Mouse (Mus musculus): ENCODE results near the gene Rpl36.

The Rpl36 gene

GRCm38 (mm10) chr17:56613236-56613844 is at the start of gene Rpl36:
Gene Rpl36 (plus strand): TSS chr17:56613416.
- peak; percentile 96 for DNase-seq (ENCODE audit: low spot score)

GRCm38 (mm10) chr17:56566293-56566692 is 46.9 kb upstream of the Rpl36 start:
- no peak for DNase-seq (ENCODE audit: low spot score)

GRCm38 (mm10) chr17:56566918-56567317 is 46.3 kb upstream of the Rpl36 start:
- DNase-seq (ENCODE audit: low spot score): no peak

GRCm38 (mm10) chr17:56567370-56567769 is 45.8 kb upstream of the Rpl36 start:
- no peak for DNase-seq (ENCODE audit: low spot score)

- DNase-seq (ENCODE audit: low spot score): no peak
These were observed 42.9 kb upstream of the Rpl36 start for GRCm38 (mm10) chr17:56570287-56570686.

GRCm38 (mm10) chr17:56572154-56572553 is 41.1 kb upstream of the Rpl36 start:
- no peak for DNase-seq (ENCODE audit: low spot score)

- DNase-seq (ENCODE audit: low spot score): no peak
These were observed 40.3 kb upstream of the Rpl36 start for GRCm38 (mm10) chr17:56572939-56573338.

- DNase-seq (ENCODE audit: low spot score): no peak
These were observed 30.1 kb upstream of the Rpl36 start for GRCm38 (mm10) chr17:56583071-56583470.

GRCm38 (mm10) chr17:56583611-56584256 is 29.5 kb upstream of the Rpl36 start:
- DNase-seq (ENCODE audit: low spot score): peak; percentile 80

GRCm38 (mm10) chr17:56584257-56585130 is 28.7 kb upstream of the Rpl36 start, which contains the start of the genes Safb2 and Safb:
Gene Safb2 (minus strand): TSS chr17:56584585.
Gene Safb (plus strand): TSS chr17:56584825.
- DNase-seq (ENCODE audit: low spot score): peak; percentile 99

- peak; percentile 48 for DNase-seq (ENCODE audit: low spot score)
These were observed 27.9 kb upstream of the Rpl36 start for GRCm38 (mm10) chr17:56585171-56585821.

GRCm38 (mm10) chr17:56587773-56588172 is 25.4 kb upstream of the Rpl36 start:
- DNase-seq (ENCODE audit: low spot score): no peak

- no peak for DNase-seq (ENCODE audit: low spot score)
These were observed 24.3 kb upstream of the Rpl36 start for GRCm38 (mm10) chr17:56588921-56589320.

- no peak for DNase-seq (ENCODE audit: low spot score)
These were observed 20.7 kb upstream of the Rpl36 start for GRCm38 (mm10) chr17:56592553-56592952.

- DNase-seq (ENCODE audit: low spot score): no peak
These were observed 19.5 kb upstream of the Rpl36 start for GRCm38 (mm10) chr17:56593527-56594271.

- no peak for DNase-seq (ENCODE audit: low spot score)
These were observed 9.8 kb upstream of the Rpl36 start for GRCm38 (mm10) chr17:56603186-56604069.

- DNase-seq (ENCODE audit: low spot score): no peak
These were observed 9.2 kb upstream of the Rpl36 start for GRCm38 (mm10) chr17:56604070-56604380.

- DNase-seq (ENCODE audit: low spot score): no peak
These were observed 8.8 kb upstream of the Rpl36 start for GRCm38 (mm10) chr17:56604422-56604821.

- no peak for DNase-seq (ENCODE audit: low spot score)
These were observed 7.8 kb upstream of the Rpl36 start for GRCm38 (mm10) chr17:56605431-56605830.

- no peak for DNase-seq (ENCODE audit: low spot score)
These were observed 5.6 kb upstream of the Rpl36 start for GRCm38 (mm10) chr17:56607521-56608062.

Measured in adipocyte (in vitro differentiated cells).